Mouse (Mus musculus): ENCODE results near the gene Camk1g.

The Camk1g gene

DNA sequence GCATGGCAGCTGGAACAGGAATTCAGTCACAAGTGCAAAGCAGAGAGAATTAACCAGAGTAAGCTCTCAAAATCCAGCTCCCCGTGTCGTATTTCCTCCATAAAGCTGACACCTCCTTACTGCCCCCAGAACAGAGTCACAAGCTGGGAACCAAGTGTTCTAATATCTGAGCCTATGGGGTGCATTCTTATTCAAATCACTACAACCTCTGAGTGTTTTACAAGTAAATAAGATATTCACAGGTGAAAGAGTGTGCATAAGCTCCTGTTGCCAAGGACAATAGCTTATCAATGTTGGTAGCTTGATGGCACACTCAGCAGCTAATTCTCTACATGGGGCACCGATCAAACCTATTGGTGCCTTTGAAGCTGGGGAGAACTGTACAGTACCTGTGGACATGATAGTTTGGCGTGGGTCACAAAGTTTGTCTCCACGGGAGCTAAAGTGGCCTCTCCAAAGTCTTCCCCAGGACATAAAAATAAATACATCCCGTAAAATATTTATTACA is 3.9 kb upstream of the Camk1g start:
- DNase-seq, result no peak

DNA sequence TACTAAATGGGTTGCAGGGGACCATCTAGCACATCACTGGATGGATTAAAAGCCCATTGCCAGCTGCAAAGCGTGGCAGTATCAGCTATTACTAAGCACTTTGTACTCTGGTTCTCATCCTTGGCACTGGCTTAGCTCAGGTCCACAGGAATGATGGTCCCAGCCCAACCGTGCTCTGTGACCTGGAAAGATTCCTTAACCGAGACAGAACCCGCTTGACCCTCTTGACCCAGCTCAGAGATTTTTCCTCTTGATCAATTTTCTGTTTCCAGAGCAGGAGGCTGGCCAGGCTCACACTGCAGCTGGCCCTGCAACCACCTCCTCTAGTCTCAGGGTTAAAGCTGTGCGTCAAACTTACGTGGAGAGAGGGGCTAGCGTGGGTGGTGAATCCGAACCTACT is 1.0 kb downstream of the Camk1g start:
- DNase-seq, result no peak

DNA sequence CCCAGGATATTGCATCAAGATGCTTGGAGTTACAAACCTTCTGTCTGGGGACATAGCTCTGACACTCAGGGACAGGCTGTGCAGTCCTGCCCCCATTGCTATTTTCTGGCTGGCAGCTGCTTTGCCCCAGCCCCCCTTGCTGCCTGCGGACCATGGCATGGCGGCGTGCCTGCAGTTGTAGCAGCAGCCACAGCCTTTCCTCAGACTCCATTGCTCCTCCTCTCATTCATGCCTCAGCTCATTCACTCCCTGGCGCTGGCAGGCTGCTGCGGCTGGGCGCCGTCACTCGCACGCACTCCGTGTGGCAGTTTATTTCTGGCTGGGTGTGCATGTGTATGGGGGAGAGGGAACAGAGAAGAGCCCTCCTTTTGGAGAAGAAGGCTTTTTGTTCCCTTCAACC is 2.0 kb downstream of the Camk1g start:
- DNase-seq, result no peak

DNA sequence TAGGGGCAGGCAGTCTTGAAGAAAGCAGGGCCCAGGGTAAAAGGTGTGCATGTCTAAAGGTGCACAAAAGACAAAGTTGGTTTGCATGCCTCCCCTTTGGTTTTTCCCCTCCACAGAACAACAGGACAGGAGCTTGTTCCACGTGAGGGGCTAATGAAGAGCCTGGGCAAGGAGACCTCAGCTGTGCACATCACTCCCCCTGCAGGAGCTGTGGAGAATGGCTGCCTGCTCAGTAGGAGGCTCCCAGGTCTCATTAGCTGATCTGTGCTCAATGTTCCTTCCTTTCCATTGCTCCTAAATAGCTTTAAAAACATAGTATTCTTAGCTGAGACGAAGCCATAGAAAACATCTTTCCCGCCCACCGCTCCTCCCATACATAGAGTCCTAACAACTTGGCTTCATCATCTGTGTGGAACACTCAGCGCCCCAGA is 6.3 kb downstream of the Camk1g start:
- peak; percentile 80 for DNase-seq

DNA sequence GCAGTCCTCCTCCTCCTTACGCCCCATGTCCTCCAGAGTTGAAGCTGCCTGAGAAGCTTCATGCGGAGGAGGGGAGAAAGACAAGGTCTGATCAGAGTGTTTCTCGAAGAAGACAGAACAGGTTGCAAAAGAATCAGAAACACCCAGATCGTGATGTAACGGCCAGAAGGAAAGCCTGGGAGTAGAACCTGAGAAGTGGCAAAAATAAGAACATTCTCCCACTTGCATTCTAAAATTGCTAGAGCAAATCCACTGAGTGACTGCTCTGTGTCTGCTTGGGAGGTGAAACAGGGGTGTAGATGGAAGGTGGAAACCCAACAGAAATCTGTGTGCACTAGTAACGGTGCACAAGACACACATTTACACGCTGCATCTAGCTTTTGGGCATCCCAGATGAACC is 8.0 kb downstream of the Camk1g start:
- DNase-seq, result no peak

DNA sequence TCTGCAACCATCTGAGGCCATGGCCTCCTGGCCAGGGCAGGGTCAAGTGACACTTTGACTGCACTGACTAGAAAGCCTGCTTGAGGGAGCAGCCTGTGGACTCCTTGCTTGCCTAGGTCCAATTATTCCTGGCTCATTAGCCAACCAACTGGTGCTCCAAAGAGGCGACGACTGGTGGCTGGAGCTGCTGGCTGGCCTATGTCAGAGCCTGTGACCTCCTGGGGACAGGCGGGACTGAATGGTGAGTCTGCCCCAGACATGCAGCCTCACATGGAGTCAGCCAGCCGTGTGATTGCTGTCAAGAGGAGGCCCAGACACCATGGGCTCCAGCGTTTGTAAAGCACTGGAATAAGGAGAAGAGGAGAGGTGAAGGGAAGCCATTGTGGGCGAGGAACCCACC is 8.9 kb downstream of the Camk1g start:
- DNase-seq, result no peak

DNA sequence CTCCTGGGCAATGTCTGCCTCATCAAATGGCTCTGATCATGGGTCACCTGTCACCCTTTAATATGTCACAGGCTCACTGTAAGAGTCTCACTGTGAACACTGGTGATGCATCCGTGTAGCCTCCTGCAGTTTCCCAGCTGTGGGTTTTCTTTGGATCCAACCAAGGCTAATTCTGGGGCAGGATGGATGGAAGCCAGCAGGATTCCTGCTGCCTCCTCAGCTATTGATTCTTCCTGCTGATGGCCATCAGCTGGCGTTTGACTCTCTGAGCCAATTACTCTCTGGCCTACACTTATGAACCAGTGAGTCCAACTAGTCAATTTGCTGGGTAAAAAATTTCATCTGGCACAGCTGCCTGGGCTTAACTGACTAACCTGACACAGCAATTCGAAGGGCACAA is 10.9 kb downstream of the Camk1g start:
- DNase-seq, result no peak

DNA sequence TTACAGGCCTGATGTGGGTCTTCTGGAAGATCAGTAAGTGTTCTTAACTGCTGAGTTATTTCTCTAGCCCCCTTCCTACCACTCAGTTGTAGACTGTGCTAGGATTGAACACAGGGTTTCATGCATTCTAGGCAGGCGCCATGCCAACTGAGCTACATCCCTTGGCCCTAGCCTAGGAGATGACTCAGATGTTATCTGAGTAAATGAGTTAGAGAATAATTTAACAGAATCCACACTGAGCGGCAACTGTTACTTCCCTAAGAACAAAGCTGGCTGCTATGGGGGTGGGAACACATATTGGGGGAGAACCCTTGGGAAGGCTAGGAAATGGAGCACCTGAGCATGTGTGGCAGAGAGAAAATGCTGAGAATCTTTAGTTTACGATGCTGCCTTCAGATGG is 18.5 kb downstream of the Camk1g start:
- DNase-seq, result no peak

DNA sequence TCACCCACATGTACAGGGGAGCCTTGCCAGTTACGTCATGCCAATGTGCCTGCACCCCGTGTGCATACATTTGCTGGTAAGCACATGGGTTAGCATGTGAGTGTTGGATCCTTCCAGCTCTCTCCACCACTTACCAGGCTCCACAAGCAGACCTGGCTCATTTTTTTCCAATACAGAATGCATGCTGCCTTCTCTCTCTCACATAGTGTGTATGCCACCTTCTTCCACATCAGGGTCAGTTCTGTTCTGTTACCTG is 19.6 kb downstream of the Camk1g start:
- no peak for DNase-seq

DNA sequence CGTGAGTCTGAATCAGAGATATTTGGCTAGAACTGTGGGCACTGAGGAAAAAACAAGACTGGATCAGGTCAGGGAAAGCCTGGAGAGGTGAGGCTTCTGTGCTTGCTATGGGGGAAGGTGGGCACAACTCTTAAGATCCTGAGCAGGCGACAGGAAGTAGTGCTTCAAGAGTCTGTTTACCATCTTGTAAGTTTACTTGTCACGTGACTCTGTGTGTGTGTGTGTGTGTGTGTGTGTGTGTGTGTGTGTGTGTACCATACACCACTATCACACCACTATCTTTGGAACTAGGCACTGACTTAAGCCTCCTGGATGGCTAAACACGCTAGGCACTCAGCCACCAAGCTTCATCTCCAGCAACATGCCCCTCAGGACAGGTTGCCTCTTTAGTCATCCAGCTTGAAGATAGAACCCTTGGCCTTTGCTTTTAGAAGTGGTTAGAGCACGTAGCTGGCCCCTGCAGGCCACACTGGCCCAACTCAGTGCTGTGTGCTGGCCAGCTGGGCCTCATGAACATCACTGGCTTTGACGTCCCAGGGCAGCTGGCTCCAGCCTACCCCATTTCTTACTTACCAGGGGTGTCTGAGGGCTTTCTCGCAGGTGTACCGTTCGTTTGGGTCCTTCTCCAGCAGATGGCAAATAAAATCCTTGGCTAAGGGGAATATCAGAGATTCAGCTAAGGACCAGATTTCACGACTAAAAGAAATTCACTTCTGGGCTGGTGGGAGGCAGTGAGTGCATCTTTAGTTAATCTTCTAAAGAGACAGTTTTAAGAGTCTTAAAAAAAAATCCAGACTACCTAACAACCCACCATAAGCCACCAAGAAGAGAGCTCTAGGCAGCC is 20.2 kb downstream of the Camk1g start:
- peak; percentile 58 for DNase-seq

DNA sequence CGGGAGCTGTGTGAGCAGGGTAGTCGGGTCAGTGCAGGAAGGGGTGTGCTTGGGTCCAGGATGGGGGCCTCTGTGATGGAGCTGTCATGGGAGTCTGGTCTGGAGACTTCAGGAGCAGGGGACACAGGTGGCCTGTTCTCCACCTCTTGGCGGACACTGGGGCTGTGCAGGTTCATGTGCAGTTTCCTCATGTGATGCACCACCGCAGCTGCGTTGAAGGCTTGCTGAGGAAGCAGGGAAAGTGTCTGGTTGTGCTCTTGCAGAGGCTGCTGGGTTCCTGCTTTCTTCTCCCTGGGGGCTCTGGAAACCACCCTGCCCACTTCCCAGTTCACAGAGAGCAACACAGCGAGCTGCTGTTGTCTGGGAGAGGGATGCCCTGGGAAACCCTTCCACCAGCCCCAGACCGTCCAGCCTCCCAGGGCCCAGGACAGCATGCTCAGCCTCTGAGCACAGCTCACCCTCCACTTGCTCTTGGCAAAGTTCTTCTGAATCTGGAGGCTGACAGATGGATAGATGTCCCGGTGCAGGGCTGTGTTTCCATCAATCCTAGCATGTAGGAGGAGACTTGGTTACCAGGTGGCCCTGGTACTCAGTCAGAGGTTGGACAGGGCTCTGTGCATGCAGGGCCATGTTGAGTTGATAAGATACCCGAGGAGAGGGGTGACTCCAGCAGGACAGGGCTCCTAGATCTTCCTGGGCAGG is 21.7 kb downstream of the Camk1g start:
- DNase-seq, result no peak

DNA sequence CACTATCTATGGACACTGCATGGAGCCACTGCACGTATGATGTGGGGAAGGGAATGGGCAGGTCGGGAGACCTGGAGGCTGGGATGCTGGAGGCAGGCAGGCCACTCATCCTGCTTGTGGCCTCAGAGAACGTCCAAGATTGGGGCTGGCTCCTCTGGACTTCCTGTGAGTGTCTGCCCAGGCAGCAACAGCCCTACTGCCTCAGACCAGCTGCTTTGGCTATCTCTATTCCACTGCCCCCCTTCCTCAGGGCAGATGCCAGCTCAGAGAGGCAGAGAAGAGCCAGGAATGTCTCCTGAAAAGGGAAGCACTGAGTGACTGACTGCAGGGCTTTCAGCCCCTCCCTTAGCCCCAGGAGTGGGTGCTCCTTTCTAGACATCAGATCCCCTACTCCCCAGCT is 23.2 kb downstream of the Camk1g start:
- DNase-seq, result no peak

DNA sequence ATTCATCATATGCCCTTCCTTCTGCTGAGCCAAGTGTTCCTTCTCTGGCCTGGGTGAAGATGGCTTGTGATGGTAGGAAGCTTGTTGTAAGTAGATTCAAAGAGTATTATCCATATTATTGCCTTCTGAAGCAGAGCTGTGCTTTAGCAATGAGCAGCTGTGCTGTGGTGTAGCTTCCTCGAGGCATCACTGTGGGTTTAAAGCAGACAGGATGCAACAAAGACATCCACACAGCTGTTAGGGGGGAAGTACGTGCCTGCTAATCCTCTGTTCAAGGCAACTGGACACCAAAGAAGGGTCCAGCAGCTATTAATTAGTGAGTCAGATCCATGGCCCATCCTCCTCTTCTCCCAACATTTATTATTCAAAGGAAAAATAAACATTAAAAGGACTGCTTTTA is 25.1 kb downstream of the Camk1g start:
- peak; percentile 53 for DNase-seq

DNA sequence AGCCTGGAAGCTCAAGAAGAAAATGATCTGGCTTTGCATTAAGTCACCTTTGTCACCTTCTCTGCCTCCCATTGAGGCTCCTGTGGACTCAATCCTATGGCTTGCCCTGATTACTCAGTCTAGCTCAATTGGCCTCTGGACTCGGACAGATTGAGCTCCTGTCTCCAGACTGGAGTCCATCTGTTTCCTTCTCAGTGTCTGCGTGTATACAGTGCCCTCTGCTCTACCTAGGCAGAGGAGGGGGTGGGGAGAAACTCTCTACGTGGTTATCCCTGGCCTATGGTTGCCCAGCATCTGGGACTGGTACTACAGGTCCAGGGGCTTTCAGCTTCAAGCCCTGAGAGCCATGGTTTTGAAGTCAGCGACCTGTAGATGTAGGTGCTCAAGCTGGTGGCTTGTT is 26.2 kb downstream of the Camk1g start:
- no peak for DNase-seq

DNA sequence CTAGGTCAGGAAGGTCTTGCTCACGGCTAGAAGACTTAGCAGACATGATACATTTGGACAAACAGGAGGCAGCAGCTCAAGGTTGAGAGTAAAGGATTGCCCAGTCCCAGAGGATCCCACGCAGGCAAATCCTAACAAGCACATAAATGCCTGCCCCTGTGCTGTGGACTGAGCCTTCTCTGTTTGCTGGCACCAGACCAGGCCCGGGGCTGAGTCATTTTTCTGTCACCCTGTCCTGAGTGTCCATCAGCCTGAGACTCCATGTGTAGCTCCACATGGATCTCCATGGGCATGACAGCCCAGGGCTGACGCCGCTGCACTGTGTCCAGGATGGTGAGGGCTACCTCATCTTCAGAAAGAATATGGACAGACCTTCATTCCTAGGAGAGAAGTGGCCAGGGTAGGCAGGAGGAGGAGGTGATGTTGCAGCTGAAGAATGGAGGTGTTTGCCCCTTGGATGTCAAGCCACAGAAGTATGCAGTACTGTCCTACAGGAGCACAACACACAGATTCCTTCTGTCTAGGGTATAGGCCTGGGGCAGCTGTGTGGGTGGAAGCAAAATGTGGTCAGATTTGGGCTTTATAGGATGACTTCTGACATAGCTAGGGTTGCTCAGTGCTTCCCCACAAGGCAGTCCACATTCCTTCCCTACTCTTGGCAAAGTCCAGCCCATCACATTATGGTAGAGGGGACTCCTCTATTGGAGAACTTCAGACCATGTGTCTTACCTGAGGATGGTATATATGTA is 27.7 kb downstream of the Camk1g start:
- DNase-seq, result no peak

DNA sequence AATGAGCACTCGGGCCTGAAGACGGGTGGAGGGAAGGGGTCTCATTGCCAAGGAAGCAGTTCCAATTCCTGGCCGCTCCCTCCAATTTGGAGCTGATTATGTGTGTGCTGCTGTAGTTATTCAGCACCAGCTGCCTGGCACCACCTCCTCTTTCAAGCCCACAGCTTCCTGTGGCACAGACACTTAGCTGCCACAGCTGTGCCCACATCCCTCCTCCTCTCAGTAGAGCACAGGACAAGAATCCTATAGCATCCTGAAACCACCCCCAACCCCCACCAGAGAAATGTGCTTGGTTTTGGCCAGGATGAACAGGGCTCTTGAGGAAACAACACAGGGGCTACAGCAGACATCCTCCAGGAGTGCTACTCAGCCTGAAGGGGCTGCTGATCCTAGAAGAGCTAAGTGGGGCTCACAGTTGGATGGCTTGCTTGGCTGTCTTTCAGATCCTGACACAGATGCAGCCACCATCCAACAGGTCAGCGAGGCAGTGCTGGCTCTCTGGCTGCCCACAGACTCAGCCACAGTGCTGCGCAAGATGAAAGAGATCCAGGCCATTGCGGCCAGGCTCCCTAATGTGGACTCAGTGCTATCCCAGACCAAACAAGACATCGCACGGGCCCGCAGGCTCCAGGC is 31.6 kb downstream of the Camk1g start:
- peak; percentile 84 for DNase-seq

DNA sequence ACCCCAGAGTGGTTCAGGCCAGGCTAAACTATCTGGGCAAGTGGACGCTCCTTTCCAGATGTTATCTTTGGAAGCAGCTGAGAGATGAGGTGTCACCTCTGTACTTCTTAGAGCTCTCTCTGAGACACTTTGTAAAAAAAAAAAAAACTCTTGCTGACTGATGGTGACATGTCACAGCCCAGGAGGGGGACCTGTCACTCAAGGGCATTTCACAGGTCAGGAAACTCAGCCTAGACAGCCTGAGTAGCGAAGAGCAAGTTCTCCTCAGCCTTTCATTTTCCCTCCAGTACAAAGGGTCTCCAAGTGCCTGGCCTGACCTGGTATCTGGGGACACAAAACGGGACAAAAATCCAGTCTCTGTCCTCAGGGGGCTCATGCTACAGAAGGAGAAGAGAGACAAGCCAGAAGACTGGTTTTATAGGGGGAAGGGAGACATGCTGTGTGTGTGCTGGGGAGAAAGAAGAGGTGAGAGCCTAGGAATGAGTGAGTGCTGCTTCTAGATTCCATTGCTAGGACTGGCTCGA is 32.2 kb downstream of the Camk1g start:
- DNase-seq, result peak; percentile 59

DNA sequence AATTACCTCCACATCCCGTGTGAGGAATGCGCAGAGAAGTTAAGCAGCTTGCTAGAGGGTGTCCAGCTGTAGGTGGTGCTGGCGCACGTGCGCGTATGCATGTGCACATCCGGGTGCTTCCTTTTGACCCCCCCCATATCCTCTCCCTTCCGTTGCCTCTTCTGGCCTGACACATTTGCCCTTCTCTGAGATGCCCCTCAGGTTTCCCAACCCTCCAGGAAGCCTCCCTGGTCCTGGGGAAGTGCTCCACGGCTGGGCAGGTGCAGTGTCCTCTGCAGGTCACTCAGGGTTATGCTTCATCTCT is 33.1 kb downstream of the Camk1g start:
- peak; percentile 80 for DNase-seq

DNA sequence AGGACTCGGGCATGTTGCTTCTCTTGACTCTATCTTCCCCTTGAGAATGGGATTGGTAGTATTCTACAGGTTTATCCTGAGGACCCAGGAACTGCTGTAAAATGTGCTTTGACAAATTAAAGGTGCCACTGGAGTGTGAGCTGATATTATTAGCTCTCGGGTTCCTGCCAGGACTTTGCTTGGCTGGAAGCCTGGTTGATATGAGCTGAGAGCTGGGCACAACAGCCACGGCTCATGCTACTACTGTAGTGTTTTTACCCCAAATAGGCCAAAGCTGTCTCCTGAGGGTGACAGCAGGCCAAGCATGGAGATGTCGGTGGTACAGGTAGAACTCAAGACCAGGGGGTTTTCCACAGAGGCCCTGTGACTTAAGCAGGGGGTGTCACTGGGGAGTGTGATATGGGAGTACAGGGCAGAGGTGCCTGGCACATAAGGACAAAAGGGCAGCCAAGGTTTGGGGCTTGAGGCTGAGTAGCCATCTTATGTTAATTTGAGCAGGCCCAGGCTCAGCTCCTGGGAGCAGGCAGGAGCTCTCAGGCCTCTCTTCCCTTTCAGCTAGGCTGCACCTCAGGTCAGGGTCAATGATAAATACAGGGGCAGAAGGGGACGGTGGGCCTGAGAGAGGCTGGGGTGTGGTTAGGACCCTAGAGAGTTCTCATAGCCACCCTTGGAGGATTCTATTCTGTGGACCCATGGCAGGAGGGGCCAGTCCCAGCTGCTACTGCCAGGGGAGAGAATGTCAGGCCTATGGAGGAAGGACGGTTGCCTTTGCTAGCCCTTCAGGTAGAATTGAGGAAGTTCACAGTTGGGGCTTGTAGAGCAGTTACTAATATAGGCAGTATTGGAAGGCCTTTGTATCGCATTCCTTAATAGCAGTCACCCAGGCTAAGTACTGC is 33.7 kb downstream of the Camk1g start:
- DNase-seq, result no peak

DNA sequence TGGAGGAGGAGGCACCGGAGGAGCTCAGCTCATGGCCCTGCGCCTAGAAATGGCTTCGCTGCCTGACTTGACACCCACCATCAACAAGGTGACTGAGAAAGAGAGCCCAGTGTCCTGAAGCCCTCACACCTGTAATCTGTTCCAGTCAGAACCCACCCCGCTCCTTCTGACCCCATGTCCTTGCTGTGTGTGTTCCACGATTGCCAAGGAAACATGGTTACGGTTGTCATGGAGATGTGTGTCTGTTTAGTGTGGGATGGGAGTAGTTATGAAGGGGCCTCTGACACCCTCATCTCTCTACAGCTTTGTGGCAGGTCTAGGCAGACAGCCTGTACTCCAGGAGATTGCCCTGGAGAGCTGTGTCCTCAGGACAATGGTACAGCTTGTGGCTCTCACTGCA is 35.6 kb downstream of the Camk1g start:
- no peak for DNase-seq

DNA sequence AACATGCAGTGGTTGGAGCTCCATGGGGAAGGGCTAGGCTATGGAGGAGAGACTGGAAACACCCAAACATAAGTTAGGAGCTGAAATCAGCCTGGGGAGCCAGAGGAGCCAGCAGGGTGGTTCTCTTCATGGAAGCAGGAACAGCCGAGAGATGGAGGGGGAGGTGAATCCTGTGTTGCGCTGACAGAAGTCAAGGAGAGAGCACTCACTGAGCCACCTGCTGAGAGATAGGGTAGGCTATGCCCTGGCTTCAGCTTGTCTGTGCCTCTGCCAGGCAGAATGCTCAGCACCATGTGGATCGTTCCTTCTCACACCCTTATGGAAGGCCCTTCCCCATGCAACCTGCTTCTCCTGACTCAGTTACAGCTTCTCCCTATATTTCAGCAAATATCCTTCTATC is 36.3 kb downstream of the Camk1g start:
- no peak for DNase-seq

DNA sequence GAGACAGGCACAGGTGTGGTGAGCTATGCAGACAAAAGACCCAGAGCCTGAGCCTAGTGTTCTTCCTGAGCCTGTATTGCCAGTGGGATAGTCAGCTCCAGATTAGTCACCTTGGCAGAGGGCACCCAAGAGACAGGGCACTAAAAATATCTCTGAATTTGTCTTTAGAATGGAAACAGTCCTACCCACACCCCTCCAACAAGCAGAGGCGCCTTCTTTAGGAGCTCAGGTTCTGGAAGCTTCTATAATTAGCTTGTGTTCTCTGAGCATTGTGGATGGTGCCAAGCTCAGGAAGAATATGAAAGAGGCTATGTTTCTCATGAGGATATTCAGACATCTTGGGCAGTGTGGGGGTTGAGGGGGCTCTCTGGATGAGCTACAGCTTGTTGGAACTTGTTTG is 37.4 kb downstream of the Camk1g start:
- no peak for DNase-seq
